Mouse (Mus musculus): ENCODE results near the gene G6pc. TPM values are rescaled to one million over a fixed set of nuclear protein-coding genes. Genes with fewer than 3 reads are reported as not detected.
"Not testable (repeated sequence)": the region's sequence is repeated elsewhere in the genome, so short reads cannot be mapped to it uniquely, and the experiment has no call there.

G6pc gene
- polyA plus RNA-seq, 1 experiment from 2014 or later = 206 TPM

DNA sequence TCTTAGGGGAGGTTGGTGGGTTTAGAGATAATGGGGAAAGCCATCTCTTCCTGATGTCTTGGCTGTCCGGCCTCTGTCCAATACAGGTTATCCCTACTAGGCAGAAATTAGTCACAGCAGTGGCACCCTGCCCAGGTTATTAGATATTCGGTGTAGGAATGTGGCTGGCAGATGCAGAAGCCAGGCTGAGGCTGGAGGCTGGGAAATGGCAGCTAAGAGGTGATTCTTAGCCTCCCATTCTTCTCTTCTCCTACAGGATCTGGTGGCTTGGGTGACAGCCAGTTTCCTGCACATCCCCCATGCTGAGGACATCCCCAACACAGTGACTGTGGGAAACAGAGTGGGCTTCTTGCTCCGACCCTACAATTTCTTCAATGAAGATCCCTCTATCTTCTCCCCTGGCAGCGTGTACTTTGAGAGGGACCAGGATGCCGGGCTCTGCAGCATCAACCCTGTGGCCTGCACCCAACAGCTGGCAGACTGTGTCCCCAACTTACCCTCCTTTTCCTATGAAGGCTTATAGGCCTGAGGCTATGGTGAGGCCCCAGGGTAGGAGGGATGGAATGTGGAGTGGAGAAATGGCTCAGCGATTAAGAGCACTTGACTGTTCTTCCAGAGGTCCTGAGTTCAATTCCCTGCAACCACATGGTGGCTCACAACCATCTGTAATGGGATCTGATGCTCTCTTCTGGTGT lies 38.3 kb upstream of the G6pc start:
- H3K27me3 ChIP-seq (ENCODE audit: insufficient read depth, low read length) = no peaks in the 10 kb centered on the region
- H3K4me3 ChIP-seq (ENCODE audit: low read depth, low read length) = no peak overlapping the region
- no peak for DNase-seq
- peaks cover 14% of the 10 kb centered on the region for H3K36me3 ChIP-seq (replicated peaks; ENCODE audit: insufficient read depth, low read length)
- H3K4me1 ChIP-seq (ENCODE audit: insufficient read depth) = no peaks in the 10 kb centered on the region; the same call in 1 of the 2 replicates
- no peak overlapping the region for H3K4me2 ChIP-seq (ENCODE audit: low read depth, low read length)
- H3K9me3 ChIP-seq (ENCODE audit: low read length) = no peaks in the 10 kb centered on the region
- 80% methylated on average over 6 of the region's 6 CpGs for WGBS (ENCODE audit: insufficient replicate concordance)
- no peak for TF ChIP-seq CTCF (IDR thresholded peaks at IDR 0.05; ENCODE audit: low read depth)
- TF ChIP-seq EP300 (IDR thresholded peaks at IDR 0.05; ENCODE audit: low read depth) = no peak
- no peak overlapping the region for H3K9ac ChIP-seq (replicated peaks)
- H3K27ac ChIP-seq (ENCODE audit: low read depth) = no peak overlapping the region
- no peak for ATAC-seq

DNA sequence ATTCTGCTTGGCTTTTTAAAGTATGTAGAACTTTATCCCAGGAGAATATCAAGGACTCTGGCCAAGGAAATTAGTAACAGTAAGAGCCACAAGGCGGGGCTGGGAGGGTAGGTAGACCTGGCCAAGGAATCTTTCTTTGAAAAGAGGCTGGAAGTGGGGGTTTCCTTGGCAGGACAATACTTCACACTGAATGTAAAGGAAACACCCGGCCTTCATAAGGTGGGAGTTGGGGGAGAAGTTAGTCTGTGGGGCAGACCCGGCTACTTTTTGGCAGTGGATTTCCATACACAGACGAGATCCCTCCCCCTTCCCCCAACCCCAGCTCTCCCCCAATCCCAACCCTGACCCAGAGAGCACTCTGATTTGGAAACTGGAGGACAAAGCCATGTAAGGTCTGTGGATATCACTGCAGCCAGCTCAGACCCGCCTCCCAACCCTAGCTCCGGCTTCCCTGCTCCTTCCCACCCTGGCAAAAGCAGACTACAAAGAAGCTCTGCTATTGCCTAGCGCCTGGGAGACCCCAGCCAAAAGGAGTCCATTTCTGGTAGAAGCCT lies 36.9 kb upstream of the G6pc start, which contains the start of gene Aoc3:
Gene Aoc3, plus strand, starts transcription at position 235 of the 554 bp plus-strand sequence.
- no peaks in the 10 kb centered on the region for H3K9me3 ChIP-seq (ENCODE audit: low read length)
- no peak within 1 kb of the TSS for H3K4me2 ChIP-seq (ENCODE audit: low read depth, low read length)
- ATAC-seq = no peak
- no peaks in the 10 kb centered on the region for H3K27me3 ChIP-seq (ENCODE audit: insufficient read depth, low read length)
- no peaks in the 10 kb centered on the region; the same call in 1 of the 2 replicates for H3K4me1 ChIP-seq (ENCODE audit: insufficient read depth)
- H3K27ac ChIP-seq (ENCODE audit: low read depth) = no peak within 1 kb of the TSS
- no peak for DNase-seq
- no peak within 1 kb of the TSS for H3K9ac ChIP-seq (replicated peaks)
- WGBS (ENCODE audit: insufficient replicate concordance) = 74% methylated on average over 7 of the region's 7 CpGs
- peaks cover 5% of the 10 kb centered on the region; the same call in 1 of the 2 replicates for H3K36me3 ChIP-seq (replicated peaks; ENCODE audit: insufficient read depth, low read length)
- no peak within 1 kb of the TSS for H3K4me3 ChIP-seq (ENCODE audit: low read depth, low read length)
- TF ChIP-seq EP300 (IDR thresholded peaks at IDR 0.05; ENCODE audit: low read depth) (no peak), CTCF (IDR thresholded peaks at IDR 0.05; ENCODE audit: low read depth) (no peak)

DNA sequence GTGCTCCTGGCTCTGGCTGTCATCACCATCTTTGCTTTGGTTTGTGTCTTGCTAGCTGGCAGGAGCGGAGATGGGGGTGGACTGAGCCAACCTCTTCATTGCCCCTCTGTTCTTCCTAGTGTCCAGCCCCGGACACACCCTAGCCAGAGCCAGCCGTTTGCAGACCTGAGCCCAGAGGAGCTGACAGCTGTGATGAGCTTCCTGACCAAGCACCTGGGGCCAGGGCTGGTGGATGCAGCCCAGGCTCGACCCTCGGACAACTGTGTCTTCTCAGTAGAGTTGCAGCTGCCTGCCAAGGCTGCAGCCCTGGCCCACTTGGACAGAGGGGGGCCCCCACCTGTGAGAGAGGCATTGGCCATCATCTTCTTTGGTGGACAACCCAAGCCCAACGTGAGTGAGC lies 36.4 kb upstream of the G6pc start:
- not testable (repeated sequence) for H3K4me2 ChIP-seq (ENCODE audit: low read depth, low read length); H3K4me3 ChIP-seq (ENCODE audit: low read depth, low read length); DNase-seq; H3K27me3 ChIP-seq (ENCODE audit: insufficient read depth, low read length); ATAC-seq; H3K4me1 ChIP-seq (ENCODE audit: insufficient read depth); H3K36me3 ChIP-seq (replicated peaks; ENCODE audit: insufficient read depth, low read length); H3K9ac ChIP-seq (replicated peaks); H3K9me3 ChIP-seq (ENCODE audit: low read length); H3K27ac ChIP-seq (ENCODE audit: low read depth)
- WGBS (ENCODE audit: insufficient replicate concordance) = 84% methylated on average over 4 of the region's 6 CpGs

- no peak for DNase-seq
- Histone ChIP-seq H3K27me3 (ENCODE audit: insufficient read depth, low read length) (no peaks in the 10 kb centered on the region), H3K4me1 (ENCODE audit: insufficient read depth) (peaks cover 2% of the 10 kb centered on the region; the same call in 1 of the 2 replicates), H3K9me3 (ENCODE audit: low read length) (no peaks in the 10 kb centered on the region), H3K27ac (ENCODE audit: low read depth) (no peak overlapping the region), H3K9ac (replicated peaks) (no peak overlapping the region), H3K4me3 (ENCODE audit: low read depth, low read length) (no peak overlapping the region), H3K4me2 (ENCODE audit: low read depth, low read length) (no peak overlapping the region), H3K36me3 (replicated peaks; ENCODE audit: insufficient read depth, low read length) (no peaks in the 10 kb centered on the region)
- TF ChIP-seq CTCF (IDR thresholded peaks at IDR 0.05; ENCODE audit: low read depth) = no peak
- no peak for TF ChIP-seq EP300 (IDR thresholded peaks at IDR 0.05; ENCODE audit: low read depth)
- 76% methylated on average over 3 of the region's 3 CpGs for WGBS (ENCODE audit: insufficient replicate concordance)
- no peak for ATAC-seq
Measured at GRCm38 (mm10) chr11:101332537-101332936, 34.8 kb upstream of the G6pc start.

DNA sequence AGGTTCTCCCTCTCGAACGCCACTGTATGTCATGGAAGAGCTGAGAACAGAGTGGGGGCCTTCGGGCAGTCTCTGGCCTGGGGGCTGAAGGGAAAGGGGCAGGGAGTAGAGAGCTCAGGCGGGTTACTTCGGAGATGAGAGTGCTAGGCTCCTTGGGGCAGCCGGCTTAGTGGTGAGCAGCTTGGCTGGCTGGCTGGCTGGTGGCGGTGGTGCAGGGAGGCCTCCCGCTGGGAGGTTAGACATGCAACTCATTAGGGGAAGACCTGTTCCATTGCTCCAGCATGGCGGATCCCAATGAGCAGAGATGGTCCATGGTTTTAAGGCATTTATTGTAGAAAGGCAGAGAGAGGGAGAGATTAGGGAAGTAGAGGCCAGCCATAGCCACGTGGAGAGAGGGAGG lies 33.3 kb upstream of the G6pc start:
- no peak overlapping the region for H3K27ac ChIP-seq (ENCODE audit: low read depth)
- H3K27me3 ChIP-seq (ENCODE audit: insufficient read depth, low read length) = no peaks in the 10 kb centered on the region
- no peak overlapping the region for H3K4me2 ChIP-seq (ENCODE audit: low read depth, low read length)
- TF ChIP-seq CTCF (IDR thresholded peaks at IDR 0.05; ENCODE audit: low read depth) = no peak
- TF ChIP-seq EP300 (IDR thresholded peaks at IDR 0.05; ENCODE audit: low read depth) = no peak
- DNase-seq (no peak), ATAC-seq (no peak)
- 65% methylated on average over 10 of the region's 10 CpGs for WGBS (ENCODE audit: insufficient replicate concordance)
- H3K4me3 ChIP-seq (ENCODE audit: low read depth, low read length) = no peak overlapping the region
- H3K9ac ChIP-seq (replicated peaks) = no peak overlapping the region
- peaks cover 10% of the 10 kb centered on the region; the same call in 1 of the 2 replicates for H3K4me1 ChIP-seq (ENCODE audit: insufficient read depth)
- H3K9me3 ChIP-seq (ENCODE audit: low read length) = no peaks in the 10 kb centered on the region
- H3K36me3 ChIP-seq (replicated peaks; ENCODE audit: insufficient read depth, low read length) = no peaks in the 10 kb centered on the region

- Histone ChIP-seq H3K27me3 (ENCODE audit: insufficient read depth, low read length) (no peaks in the 10 kb centered on the region), H3K4me2 (ENCODE audit: low read depth, low read length) (no peak overlapping the region), H3K4me1 (ENCODE audit: insufficient read depth) (peaks cover 10% of the 10 kb centered on the region; the same call in 1 of the 2 replicates), H3K9me3 (ENCODE audit: low read length) (no peaks in the 10 kb centered on the region), H3K9ac (replicated peaks) (no peak overlapping the region), H3K36me3 (replicated peaks; ENCODE audit: insufficient read depth, low read length) (no peaks in the 10 kb centered on the region), H3K27ac (ENCODE audit: low read depth) (no peak overlapping the region), H3K4me3 (ENCODE audit: low read depth, low read length) (no peak overlapping the region)
- ATAC-seq (no peak), DNase-seq (no peak)
- no peak for TF ChIP-seq EP300 (IDR thresholded peaks at IDR 0.05; ENCODE audit: low read depth)
- no peak for TF ChIP-seq CTCF (IDR thresholded peaks at IDR 0.05; ENCODE audit: low read depth)
- 26% methylated on average over 6 of the region's 6 CpGs for WGBS (ENCODE audit: insufficient replicate concordance)
Measured at GRCm38 (mm10) chr11:101334516-101334915, 32.8 kb upstream of the G6pc start.

All from liver, postnatal 0 days (tissue).